Mouse (Mus musculus) heart, postnatal 0 days (tissue): ENCODE data around the gene Cts6. TPM values are rescaled to one million over a fixed set of nuclear protein-coding genes. Genes with fewer than 3 reads are reported as not detected.
"Not testable (repeated sequence)": the region's sequence is repeated elsewhere in the genome, so short reads cannot be mapped to it uniquely, and the experiment has no call there.

Source experiments
- ATAC-seq: fragments of 200-750 bp; cut with Nextera tagmentation; 2 replicates; pipeline ENCODE4 v1.8.0; 2017; ENCODE audit warnings: low read depth, moderate number of reproducible peaks, moderate library complexity; ENCODE audit not compliant: insufficient read depth
- DNase-seq: peaks from one replicate; pipeline ENCODE4 v3.0.0-alpha.2; 2016; ENCODE audit warnings: low spot score
- H3K27ac ChIP-seq: fragments of 300-500 bp; sonication (generic); 2 replicates; pipeline ENCODE4 v1.5.1; 2014; ENCODE audit warnings: low read depth, mild to moderate bottlenecking
- H3K27me3 ChIP-seq: fragments of 300-500 bp; sonication (generic); 2 replicates; pipeline ENCODE4 v1.6.1; 2014; ENCODE audit warnings: low read length, mixed read lengths; ENCODE audit not compliant: control insufficient read depth, insufficient read depth
- H3K36me3 ChIP-seq: fragments of 300-500 bp; sonication (generic); replicated peaks from 2 replicates; pipeline ENCODE4 v1.6.1; 2014; ENCODE audit warnings: low read length, mixed read lengths; ENCODE audit not compliant: control insufficient read depth, insufficient read depth
- H3K4me1 ChIP-seq: fragments of 300-500 bp; sonication (generic); 2 replicates; pipeline ENCODE4 v1.6.1; 2014; ENCODE audit warnings: antibody characterized with exemption; ENCODE audit not compliant: control insufficient read depth, insufficient read depth
- H3K4me2 ChIP-seq: fragments of 300-500 bp; sonication (generic); 2 replicates; pipeline ENCODE4 v1.6.1; 2014; ENCODE audit warnings: low read depth, mild to moderate bottlenecking, low read length, moderate library complexity
- H3K4me3 ChIP-seq: fragments of 300-500 bp; sonication (generic); 2 replicates; pipeline ENCODE4 v1.5.1; 2014; ENCODE audit warnings: low read depth, low read length
- H3K9ac ChIP-seq: fragments of 300-500 bp; sonication (generic); replicated peaks from 2 replicates; pipeline ENCODE4 v1.6.1; 2014; ENCODE audit warnings: low read depth, low read length, mixed read lengths
- H3K9me3 ChIP-seq: fragments of 300-500 bp; sonication (generic); replicated peaks from 2 replicates; pipeline ENCODE4 v1.6.1; 2016; ENCODE audit warnings: low read length; ENCODE audit not compliant: control insufficient read depth
- CTCF ChIP-seq: IDR thresholded peaks from 2 replicates; pipeline ENCODE4 v1.5.1; 2016; ENCODE audit warnings: antibody characterized with exemption, control low read depth, low read depth
- EP300 ChIP-seq: IDR thresholded peaks from 2 replicates; pipeline ENCODE4 v1.6.1; 2016; ENCODE audit warnings: antibody characterized with exemption, low read depth
- whole genome bisulfite sequencing: fragments of 180-500 bp; shearing (Covaris S2); extraction: QIAGEN DNeasy Blood & Tissue Kit; methylation state at CpG from one replicate; pipeline ENCODE4 v1.1.7; 2014; 5-methylcytosine and 5-hydroxymethylcytosine counted together
- polyA plus RNA-seq: library from polyadenylated mRNA; unstranded; fragments of >200 nt; fragmentation: Nextera tagmentation; extraction: Ambion mirVana; gene quantifications from 2 replicates; pipeline ENCODE4 v1.2.1, GENCODE M21; 2015
- total RNA-seq: library from RNA; depleted of rRNA; stranded (reverse); fragments of >200 nt; gene quantifications from 2 replicates; pipeline ENCODE4 v1.2.3, GENCODE M21; 2014; ENCODE audit warnings: low replicate concordance; rRNA removed

Cts6 gene
- total RNA-seq: not detected in 2 replicates
- not detected in 2 replicates for polyA plus RNA-seq

DNA sequence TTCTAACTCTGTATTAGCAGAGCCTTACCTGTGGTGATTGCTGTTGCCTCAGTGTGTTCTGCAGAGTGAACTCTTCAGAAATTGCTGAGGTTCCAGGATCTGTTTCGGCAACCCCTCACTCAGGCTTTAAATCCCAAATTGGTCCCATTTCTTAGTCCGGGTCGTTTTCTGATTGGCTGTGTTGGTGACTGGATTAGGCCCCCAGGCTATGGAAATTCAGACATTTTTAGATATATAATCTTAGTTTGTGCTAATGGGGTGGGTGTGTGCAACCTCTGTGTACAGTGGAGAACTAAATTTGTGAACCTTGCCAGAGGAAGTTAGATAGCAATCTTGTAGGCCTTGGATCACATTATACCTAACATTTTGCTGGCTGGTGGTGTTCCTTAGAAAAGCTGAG, at the start of gene Cts6:
Gene Cts6 (minus strand): TSS at position 101 of the 400 bp plus-strand sequence.
- H3K4me2 ChIP-seq: no peak within 1 kb of the TSS
- H3K27ac ChIP-seq: no peak within 1 kb of the TSS
- H3K27me3 ChIP-seq: no peaks in the 10 kb centered on the region
- ATAC-seq (no peak), DNase-seq (no peak)
- no peaks in the 10 kb centered on the region for H3K36me3 ChIP-seq
- no peak within 1 kb of the TSS for H3K9ac ChIP-seq
- TF ChIP-seq EP300 (no peak), CTCF (no peak)
- WGBS: 73% methylated on average over 3 of the region's 3 CpGs
- H3K9me3 ChIP-seq: peaks cover 12% of the 10 kb centered on the region
- H3K4me3 ChIP-seq: no peak within 1 kb of the TSS
- no peaks in the 10 kb centered on the region for H3K4me1 ChIP-seq

DNA sequence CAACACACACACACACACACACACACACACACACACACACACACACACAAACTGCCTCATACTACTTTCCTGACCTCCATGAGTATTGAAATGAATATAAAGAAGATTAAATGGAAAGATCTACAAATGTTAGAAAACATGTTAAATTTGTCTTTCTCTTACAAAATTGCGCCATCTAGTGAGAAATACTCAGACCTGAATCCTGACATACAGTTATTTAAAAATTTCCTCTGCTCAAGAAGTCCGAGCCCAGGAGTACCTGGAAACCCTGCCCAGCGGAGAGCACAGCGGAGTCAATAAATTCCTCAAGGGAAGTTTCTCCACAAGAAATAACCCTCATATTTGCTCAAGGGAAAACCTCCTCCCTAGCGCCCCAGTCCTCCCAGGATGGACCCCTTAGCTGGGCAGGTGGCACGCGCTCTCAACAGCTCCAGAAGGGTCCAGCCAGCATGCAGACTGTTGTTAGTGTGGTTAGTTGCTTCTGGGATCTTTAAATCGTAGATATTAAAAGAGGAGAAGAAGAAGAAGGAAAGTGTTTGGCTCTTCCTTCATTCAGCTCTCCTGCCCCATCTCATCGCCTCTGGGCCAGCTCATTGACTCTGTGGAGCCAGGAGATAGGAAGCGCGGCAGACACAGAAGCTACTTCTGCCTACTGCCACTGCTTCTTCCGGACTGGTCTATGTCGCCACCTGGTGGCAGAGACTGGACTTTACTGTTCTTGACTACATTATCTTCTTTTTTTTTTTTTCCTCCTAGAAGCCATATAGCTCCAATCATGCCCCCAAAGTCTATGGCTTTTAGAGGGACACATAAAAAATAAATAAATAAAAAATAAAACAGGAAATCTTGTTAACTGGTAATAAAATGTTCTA, 38.1 kb upstream of the Cts6 start:
- H3K4me3 ChIP-seq: no peak overlapping the region
- no peak overlapping the region for H3K9ac ChIP-seq
- H3K36me3 ChIP-seq: no peaks in the 10 kb centered on the region
- TF ChIP-seq EP300: no peak
- TF ChIP-seq CTCF: peak; percentile 68
- no peak overlapping the region for H3K27ac ChIP-seq
- H3K4me2 ChIP-seq: no peak overlapping the region
- H3K27me3 ChIP-seq: no peaks in the 10 kb centered on the region
- no peaks in the 10 kb centered on the region for H3K4me1 ChIP-seq
- WGBS: 48% methylated on average over 13 of the region's 13 CpGs
- ATAC-seq (0 out of 2 replicates have a peak, but pooled peaks have one; percentile 39), DNase-seq (peak; percentile 29)
- H3K9me3 ChIP-seq: no peaks in the 10 kb centered on the region

DNA sequence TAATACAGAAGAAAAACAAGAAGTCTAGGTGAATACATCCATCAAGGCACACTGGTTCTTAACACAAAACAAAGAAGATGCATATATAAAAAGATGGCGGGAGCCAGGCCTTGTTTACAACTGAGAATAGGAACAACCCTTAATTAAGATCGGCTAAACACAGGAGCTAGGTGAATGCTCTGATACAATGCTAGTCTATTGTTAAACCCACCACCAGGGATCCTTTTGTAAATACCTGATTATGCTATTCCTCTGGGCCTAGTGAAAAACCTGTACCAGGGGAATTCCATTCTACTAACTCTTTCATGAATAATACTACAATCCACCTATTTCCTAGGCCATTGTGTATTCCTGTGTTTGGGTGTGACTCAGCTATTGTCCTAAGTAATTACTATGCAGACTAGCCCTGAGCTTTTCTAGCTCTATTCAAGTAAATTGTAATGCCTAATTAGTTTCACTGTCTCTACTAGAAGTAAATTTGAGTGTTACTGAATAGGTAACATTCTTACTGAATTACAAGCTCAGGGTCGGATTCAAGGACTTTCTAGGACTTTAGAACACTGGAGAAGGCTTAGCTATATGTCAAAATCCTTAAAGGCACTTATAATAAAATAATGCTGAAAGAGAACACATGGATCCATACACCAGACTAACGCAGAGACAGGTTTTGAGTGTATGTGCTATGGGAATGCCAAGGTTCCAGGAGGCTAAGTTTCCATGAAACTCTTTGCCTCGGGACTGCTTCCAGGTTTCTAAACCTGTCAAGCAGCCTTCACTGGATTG, 17.9 kb downstream of the Cts6 start:
- not testable (repeated sequence) for H3K4me2 ChIP-seq, H3K27ac ChIP-seq, DNase-seq, H3K36me3 ChIP-seq, H3K4me1 ChIP-seq, H3K4me3 ChIP-seq, ATAC-seq, H3K9ac ChIP-seq, H3K27me3 ChIP-seq, H3K9me3 ChIP-seq
- WGBS: 61% methylated on average over 5 of the region's 5 CpGs

DNA sequence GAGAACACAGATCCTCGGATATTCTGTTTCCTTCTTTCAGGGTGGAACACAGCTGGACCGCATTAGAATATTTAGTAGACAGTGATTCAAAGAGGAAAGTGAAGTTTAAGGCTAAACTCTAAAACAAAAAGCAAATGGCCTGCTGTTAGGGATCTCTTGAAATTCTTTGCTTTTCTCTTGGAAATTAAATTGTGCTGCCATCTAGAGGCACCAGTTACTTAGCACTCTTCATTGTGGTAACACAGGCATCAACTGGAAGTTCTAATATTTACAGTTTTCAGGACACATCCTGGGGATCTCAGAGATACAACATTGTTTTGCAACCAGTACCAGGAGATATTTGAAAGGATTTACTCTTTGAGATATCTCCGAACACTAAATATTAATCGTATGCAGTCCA, 38.6 kb downstream of the Cts6 start:
- H3K4me3 ChIP-seq: no peak overlapping the region
- TF ChIP-seq EP300 (no peak), CTCF (no peak)
- no peaks in the 10 kb centered on the region for H3K36me3 ChIP-seq
- H3K27me3 ChIP-seq: no peaks in the 10 kb centered on the region
- DNase-seq: no peak
- no peaks in the 10 kb centered on the region for H3K4me1 ChIP-seq
- no peak for ATAC-seq
- H3K9ac ChIP-seq: no peak overlapping the region
- no peak overlapping the region for H3K4me2 ChIP-seq
- WGBS: 67% methylated on average over 4 of the region's 4 CpGs
- peaks cover 10% of the 10 kb centered on the region for H3K9me3 ChIP-seq
- no peak overlapping the region for H3K27ac ChIP-seq

DNA sequence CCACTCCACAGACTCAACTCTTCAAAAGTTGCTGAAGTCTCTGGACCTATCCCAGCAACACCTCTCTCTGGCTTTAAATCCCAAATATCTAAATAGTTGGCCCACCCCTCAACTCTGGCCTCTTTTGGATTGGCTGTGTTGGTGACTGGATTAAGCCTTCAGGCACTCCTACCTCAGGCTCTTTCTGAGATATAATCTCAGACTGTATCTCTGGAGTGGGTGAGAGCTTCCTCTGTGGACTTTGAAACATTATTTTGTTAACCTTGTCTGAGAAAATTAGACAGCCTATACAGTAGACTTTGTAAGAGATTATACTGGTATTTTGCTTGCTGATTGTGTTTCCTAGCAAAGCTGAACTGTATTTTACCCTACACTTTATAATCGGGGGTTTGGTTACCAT, 39.1 kb downstream of the Cts6 start, which contains the start of gene Ctsr:
Gene Ctsr (minus strand): TSS at position 101 of the 400 bp plus-strand sequence.
- Histone ChIP-seq H3K27me3 (no peaks in the 10 kb centered on the region), H3K9ac (no peak within 1 kb of the TSS), H3K4me3 (no peak within 1 kb of the TSS), H3K4me2 (no peak within 1 kb of the TSS), H3K4me1 (no peaks in the 10 kb centered on the region), H3K9me3 (peaks cover 13% of the 10 kb centered on the region), H3K36me3 (no peaks in the 10 kb centered on the region), H3K27ac (no peak within 1 kb of the TSS)
- ATAC-seq: no peak
- TF ChIP-seq EP300: no peak
- no peak for TF ChIP-seq CTCF
- WGBS: 58% methylated on average over 1 of the region's 1 CpGs
- DNase-seq: no peak

Other genes starting within 250 kb of the Cts6 start
- gene Ctsj, start 197.5 kb downstream of the Cts6 start, total RNA-seq: not detected in 2 replicates
- not detected in 2 replicates for gene Ctsj, start 197.5 kb downstream of the Cts6 start, polyA plus RNA-seq
- not detected in 2 replicates for gene Ctsq, start 162.8 kb downstream of the Cts6 start, total RNA-seq
- not detected in 2 replicates for gene Ctsq, start 162.8 kb downstream of the Cts6 start, polyA plus RNA-seq
- gene Ctsr, start 39.2 kb downstream of the Cts6 start, total RNA-seq: not detected in 2 replicates
- not detected in 2 replicates for gene Ctsr, start 39.2 kb downstream of the Cts6 start, polyA plus RNA-seq
- not detected in 2 replicates for gene Cts8, start 51.9 kb upstream of the Cts6 start, total RNA-seq
- gene Cts8, start 51.9 kb upstream of the Cts6 start, polyA plus RNA-seq: not detected in 2 replicates
- gene Gm49398, start 85.4 kb upstream of the Cts6 start, total RNA-seq: not detected in 2 replicates
- not detected in 2 replicates for gene Gm49398, start 85.4 kb upstream of the Cts6 start, polyA plus RNA-seq
- gene Cts7, start 154.8 kb upstream of the Cts6 start, total RNA-seq: not detected in 2 replicates
- not detected in 2 replicates for gene Cts7, start 154.8 kb upstream of the Cts6 start, polyA plus RNA-seq